1 mouse cellular context compared by ENCODE assay signal in genomic region chrX:73082267-73083055, GRCm38 (mm10). TPM values are rescaled to one million over a fixed set of nuclear protein-coding genes. Genes with fewer than 3 reads are reported as not detected.
"Had no signal": no experiment of that assay in that cellular context is flagged by ENCODE, and none has a peak within 500 bp of the region (broad histone marks: within the 10 kb centered on the region; RNA-seq: fewer than 3 reads in every experiment).

Gene Xlr4a (minus strand): TSS chrX:73082478.

RNA-seq across cellular contexts. Expression of gene Xlr4a, which starts in this region (rescaled TPM):
- total RNA-seq: left cerebral cortex, adult 18-20 months had no signal
